Mouse (Mus musculus): Measurements from ENCODE around the gene Ubap2.

The Ubap2 gene

GRCm38 (mm10) chr4:41274980-41275850 is at the start of gene Ubap2:
Gene Ubap2, minus strand, starts transcription at chr4:41275144.
- DNase-seq: peak; percentile 99

- DNase-seq: no peak
Observed at GRCm38 (mm10) chr4:41320971-41321370, 46.0 kb upstream of the Ubap2 start.

- DNase-seq: peak; percentile 14
Observed at GRCm38 (mm10) chr4:41318267-41318666, 43.3 kb upstream of the Ubap2 start.

- DNase-seq: no peak
Observed at GRCm38 (mm10) chr4:41315173-41315572, 40.2 kb upstream of the Ubap2 start.

GRCm38 (mm10) chr4:41314141-41315129 is 39.5 kb upstream of the Ubap2 start, which contains the start of gene Dcaf12:
Gene Dcaf12, minus strand, starts transcription at chr4:41314889.
- peak; percentile 95 for DNase-seq

- DNase-seq: no peak
Observed at GRCm38 (mm10) chr4:41313722-41314121, 38.8 kb upstream of the Ubap2 start.

- DNase-seq: no peak
Observed at GRCm38 (mm10) chr4:41310567-41311563, 35.9 kb upstream of the Ubap2 start.

GRCm38 (mm10) chr4:41307406-41307805 is 32.5 kb upstream of the Ubap2 start:
- DNase-seq: no peak

- DNase-seq: no peak
Observed at GRCm38 (mm10) chr4:41304302-41304701, 29.4 kb upstream of the Ubap2 start.

GRCm38 (mm10) chr4:41303671-41304070 is 28.7 kb upstream of the Ubap2 start:
- DNase-seq: no peak

GRCm38 (mm10) chr4:41298976-41299375 is 24.0 kb upstream of the Ubap2 start:
- DNase-seq: no peak

GRCm38 (mm10) chr4:41295960-41296359 is 21.0 kb upstream of the Ubap2 start:
- DNase-seq: no peak

GRCm38 (mm10) chr4:41295507-41295906 is 20.6 kb upstream of the Ubap2 start:
- DNase-seq: no peak

- no peak for DNase-seq
Observed at GRCm38 (mm10) chr4:41293907-41294306, 19.0 kb upstream of the Ubap2 start.

- no peak for DNase-seq
Observed at GRCm38 (mm10) chr4:41289802-41290201, 14.9 kb upstream of the Ubap2 start.

GRCm38 (mm10) chr4:41286420-41286819 is 11.5 kb upstream of the Ubap2 start:
- no peak for DNase-seq

GRCm38 (mm10) chr4:41284087-41284486 is 9.1 kb upstream of the Ubap2 start:
- DNase-seq: no peak

GRCm38 (mm10) chr4:41275927-41276326 is 983 bp upstream of the Ubap2 start:
- DNase-seq: no peak

- DNase-seq: no peak
Observed at GRCm38 (mm10) chr4:41274377-41274979, 466 bp downstream of the Ubap2 start.

- peak; percentile 31 for DNase-seq
Observed at GRCm38 (mm10) chr4:41268133-41268532, 6.8 kb downstream of the Ubap2 start.

- DNase-seq: no peak
Observed at GRCm38 (mm10) chr4:41266350-41266749, 8.6 kb downstream of the Ubap2 start.

GRCm38 (mm10) chr4:41260691-41261090 is 14.3 kb downstream of the Ubap2 start:
- no peak for DNase-seq
